Mouse (Mus musculus): ENCODE measurements around the gene Dpysl4.

GRCm38 (mm10) chr7:139139921-139140461, 54.2 kb downstream of the Dpysl4 start:
- TF ChIP-seq GATA1 (IDR thresholded peaks at IDR 0.05; ENCODE audit: borderline replicate concordance, low read length): no peak
- no peak for TF ChIP-seq FLI1 (IDR thresholded peaks at IDR 0.05; ENCODE audit: low read length)
